In the genomic region with DNA sequence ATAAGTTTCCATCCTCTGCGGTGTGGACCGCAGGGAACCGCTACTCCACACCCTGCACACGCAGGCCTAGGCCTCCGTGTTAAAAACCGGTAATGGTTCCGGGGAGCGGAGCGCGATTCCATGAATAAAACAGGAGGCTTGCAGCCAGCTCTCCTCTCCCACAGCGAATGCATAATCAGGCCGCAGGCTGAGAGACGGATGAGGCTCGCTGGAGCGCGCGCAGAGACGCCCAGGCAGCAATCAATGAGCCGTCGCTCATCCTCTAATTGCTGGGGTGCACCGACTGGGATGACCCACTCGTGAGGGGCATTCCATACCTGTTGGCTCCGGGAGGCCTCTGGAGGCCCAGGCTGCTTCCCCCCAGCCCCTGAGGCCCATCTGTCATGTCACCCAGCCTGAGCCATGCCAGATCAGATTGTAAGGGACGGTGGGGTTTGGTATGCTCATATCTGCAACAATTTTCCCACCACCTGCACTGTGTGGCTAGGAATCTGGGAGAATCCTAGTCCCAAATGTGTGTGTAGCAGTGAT, we compare ENCODE assay signal across 9 mouse cellular contexts. TPM values are rescaled to one million over a fixed set of nuclear protein-coding genes. Genes with fewer than 3 reads are reported as not detected.
DNase-seq lines count a peak whose midpoint lies in the region; ATAC-seq and TF ChIP-seq lines count a peak whose summit lies in the region.
"Had no signal": no experiment of that assay in that cellular context is flagged by ENCODE, and none has a peak within 500 bp of the region (broad histone marks: within the 10 kb centered on the region; RNA-seq: fewer than 3 reads in every experiment).

No protein-coding gene starts in this region.

- no peak for ATAC-seq in intestine, embryonic 16.5 days

- peak overlapping the region; percentile 43 for H3K9ac ChIP-seq in intestine, embryonic 16.5 days (ENCODE audit: low read depth, low read length)

- peaks cover 37% of the 10 kb centered on the region for H3K4me1 ChIP-seq in forebrain, embryonic 10.5 days
- no peaks in the 10 kb centered on the region; the same call in 1 of the 2 replicates for H3K4me1 ChIP-seq in intestine, embryonic 16.5 days (ENCODE audit: control insufficient read depth, insufficient read depth, low read length)

- no peaks in the 10 kb centered on the region for H3K9me3 ChIP-seq in forebrain, embryonic 10.5 days
- no peaks in the 10 kb centered on the region for H3K9me3 ChIP-seq in intestine, embryonic 16.5 days (ENCODE audit: control insufficient read depth, low read length)
- H3K9me3 ChIP-seq: megakaryocyte, embryonic 14.5 days had no signal

- H3K36me3 ChIP-seq in forebrain, embryonic 10.5 days (replicated peaks) = no peaks in the 10 kb centered on the region
- no peaks in the 10 kb centered on the region for H3K36me3 ChIP-seq in intestine, embryonic 16.5 days (ENCODE audit: control insufficient read depth, insufficient read depth, low read length)

- intact Hi-C loops in left cerebral cortex, adult 2 months (cut with DNase I) = no loop called here

- peak in 1 of 2 experiments; percentile 43 for DNase-seq in left cerebral cortex, adult 2 months (ENCODE audit: extremely low spot score in 1 of 2, low spot score in 2 of 2)
- DNase-seq in left cerebral cortex, adult 11 months (ENCODE audit: low spot score) = no peak
- no peak for DNase-seq in forebrain, embryonic 10.5 days (ENCODE audit: extremely low spot score, low spot score)
- peak; percentile 48 for DNase-seq in right cerebral cortex, postnatal 14 days
- DNase-seq in c-Kit-positive CD71-positive TER-119-positive erythroid progenitor cells, embryonic 14.5 days (ENCODE audit: low spot score) = no peak
- no peak for DNase-seq in gastrocnemius, adult 8-10 months (ENCODE audit: low spot score in 2 of 2)
- DNase-seq: thymus, postnatal 4 days had no signal

- H3K4me3 ChIP-seq in left cerebral cortex, adult 2 months = no peak overlapping the region
- H3K4me3 ChIP-seq in forebrain, embryonic 10.5 days = peak overlapping the region; percentile 29
- no peak overlapping the region for H3K4me3 ChIP-seq in intestine, embryonic 16.5 days (ENCODE audit: low read length)
- H3K4me3 ChIP-seq: megakaryocyte, embryonic 14.5 days had no signal

- TF ChIP-seq CTCF in left cerebral cortex, adult 2 months (IDR thresholded peaks at IDR 0.05) = no peak

- H3K4me2 ChIP-seq in intestine, embryonic 16.5 days (ENCODE audit: low read depth, low read length) = no peak overlapping the region

- H3K27ac ChIP-seq in left cerebral cortex, adult 2 months = peak overlapping the region; percentile 48; the same call in 1 of the 2 replicates
- H3K27ac ChIP-seq in forebrain, embryonic 10.5 days = peak overlapping the region; percentile 66
- no peak overlapping the region for H3K27ac ChIP-seq in intestine, embryonic 16.5 days (ENCODE audit: low read length)

- 10% methylated on average over 24 of the region's 24 CpGs for WGBS in forebrain, embryonic 10.5 days
- 22% methylated on average over 24 of the region's 24 CpGs for WGBS in intestine, embryonic 16.5 days

- H3K27me3 ChIP-seq in forebrain, embryonic 10.5 days (ENCODE audit: poor library complexity, severe bottlenecking) = peaks cover 40% of the 10 kb centered on the region
- no peaks in the 10 kb centered on the region for H3K27me3 ChIP-seq in intestine, embryonic 16.5 days (replicated peaks; ENCODE audit: control insufficient read depth, insufficient read depth, low read length)

RNA-seq across cellular contexts. Expression of a gene that starts 17.3 kb away (rescaled TPM):
- 10 to 100 TPM; 37.8 to 43.3 TPM for total RNA-seq in left cerebral cortex, adult 2 months (2021)
- polyA plus RNA-seq in forebrain, embryonic 10.5 days (2016; fragmentation: Nextera tagmentation; extraction: Ambion mirVana) = 89.4 and 98.3 TPM in 2 replicates
- polyA plus RNA-seq in intestine, embryonic 16.5 days (2015; fragmentation: Nextera tagmentation; extraction: Ambion mirVana) = 40.9 and 42.4 TPM in 2 replicates
- total RNA-seq in gastrocnemius, adult 8-10 months (2022) = 10 to 100 TPM; 12.7 to 16.9 (median 15.2) TPM

RNA-seq across cellular contexts. Expression of a gene that starts 29.6 kb away (rescaled TPM):
- 1 to 10 TPM; 6.8 to 7.2 TPM for total RNA-seq in left cerebral cortex, adult 2 months (2021)
- polyA plus RNA-seq in forebrain, embryonic 10.5 days (2016; fragmentation: Nextera tagmentation; extraction: Ambion mirVana) = 23.2 and 24.2 TPM in 2 replicates
- 7.4 and 8.1 TPM in 2 replicates for polyA plus RNA-seq in intestine, embryonic 16.5 days (2015; fragmentation: Nextera tagmentation; extraction: Ambion mirVana)
- total RNA-seq in gastrocnemius, adult 8-10 months (2022) = under 1 TPM; 0.19 to 0.48 (median 0.36) TPM

RNA-seq across cellular contexts. Expression of a gene that starts 36.2 kb away (rescaled TPM):
- 1 to 10 TPM; 6.0 to 8.1 TPM for total RNA-seq in left cerebral cortex, adult 2 months (2021)
- 9.8 and 10.7 TPM in 2 replicates for polyA plus RNA-seq in forebrain, embryonic 10.5 days (2016; fragmentation: Nextera tagmentation; extraction: Ambion mirVana)
- polyA plus RNA-seq in intestine, embryonic 16.5 days (2015; fragmentation: Nextera tagmentation; extraction: Ambion mirVana) = 23.6 TPM in 2 replicates
- total RNA-seq in gastrocnemius, adult 8-10 months (2022) = 1 to 10 TPM; 4.3 to 7.8 (median 6.9) TPM

RNA-seq across cellular contexts. Expression of a gene that starts 40.0 kb away (rescaled TPM):
- 100 to 1,000 TPM; 194 to 206 TPM for total RNA-seq in left cerebral cortex, adult 2 months (2021)
- polyA plus RNA-seq in forebrain, embryonic 10.5 days (2016; fragmentation: Nextera tagmentation; extraction: Ambion mirVana) = 309 and 314 TPM in 2 replicates
- 604 and 616 TPM in 2 replicates for polyA plus RNA-seq in intestine, embryonic 16.5 days (2015; fragmentation: Nextera tagmentation; extraction: Ambion mirVana)
- total RNA-seq in gastrocnemius, adult 8-10 months (2022) = 100 to 1,000 TPM; 576 to 623 (median 605) TPM

RNA-seq across cellular contexts. Expression of a gene that starts 43.1 kb away (rescaled TPM):
- 10 to 100 TPM; 75.8 to 93.0 TPM for total RNA-seq in left cerebral cortex, adult 2 months (2021)
- 90.9 and 116 TPM in 2 replicates for polyA plus RNA-seq in forebrain, embryonic 10.5 days (2016; fragmentation: Nextera tagmentation; extraction: Ambion mirVana)
- 53.2 and 62.6 TPM in 2 replicates for polyA plus RNA-seq in intestine, embryonic 16.5 days (2015; fragmentation: Nextera tagmentation; extraction: Ambion mirVana)
- 10 to 100 TPM; 23.4 to 49.1 (median 31.4) TPM for total RNA-seq in gastrocnemius, adult 8-10 months (2022)

Comparison
In these comparisons a context has a peak if more than half of its experiments do, and no peak if none do; other contexts are left out.
1. RNA of a gene that starts 29.6 kb away (total RNA-seq): 6.8 to 7.2 TPM in left cerebral cortex, adult 2 months; 0.19 to 0.48 TPM in gastrocnemius, adult 8-10 months; every median in the first group is over 4 times any median in the second.